Mouse (Mus musculus) E14TG2a.4 (cell line): ENCODE measurements at regions not wholly inside any gene's neighbourhood (a gene's known extent, or its start where the extent isn't known, plus 50 kb on each side); places are given as distances from the start of the nearest gene placed in this dataset.

Experiments used
- CTCF ChIP-seq: conservative IDR thresholded peaks from 2 replicates; pipeline ENCODE4 v1.5.1; 2014; ENCODE audit warnings: low read length
- NANOG ChIP-seq: IDR thresholded peaks from 2 replicates; pipeline ENCODE4 v1.6.1; 2014; ENCODE audit warnings: borderline replicate concordance, low read length, mixed read lengths
- POU5F1 ChIP-seq: IDR thresholded peaks from 2 replicates; pipeline ENCODE4 v1.6.1; 2014; ENCODE audit warnings: low read length, borderline replicate concordance

DNA sequence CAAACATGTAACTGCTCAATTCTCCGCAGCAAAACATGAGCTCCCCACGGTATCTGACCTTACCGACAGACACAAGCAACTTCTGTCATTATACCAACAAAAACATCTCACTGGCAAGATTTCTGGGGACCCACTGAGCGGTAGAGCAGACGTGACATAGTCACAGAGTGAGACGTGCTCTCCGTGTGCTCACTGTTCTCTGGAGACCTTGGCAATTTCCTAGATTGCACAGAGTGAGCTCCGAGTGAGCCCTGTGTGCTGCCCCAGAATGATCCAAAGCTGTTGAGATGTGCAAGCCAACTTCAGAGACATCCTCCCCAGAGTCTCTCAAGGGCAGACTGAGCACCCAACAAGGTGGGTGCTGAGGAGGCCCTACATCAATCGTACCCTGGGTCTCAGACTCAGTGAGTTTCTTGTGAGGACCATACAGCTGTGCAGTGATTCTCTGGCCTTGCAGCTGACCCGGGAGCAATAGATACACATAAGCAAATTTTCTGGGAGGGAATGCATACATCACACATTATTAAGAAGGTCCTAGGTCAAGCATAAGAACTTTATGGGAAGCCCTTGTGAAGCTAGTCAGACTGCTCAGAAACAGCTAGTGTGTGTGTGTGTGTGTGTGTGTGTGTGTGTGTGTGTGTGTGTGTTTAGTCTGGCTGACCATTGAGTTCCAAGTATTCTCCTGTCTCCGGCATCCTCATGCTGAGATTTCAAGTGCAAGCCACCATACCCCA, 58.5 kb upstream of the S1pr3 start:
- TF ChIP-seq CTCF (no peak), NANOG (no peak), POU5F1 (no peak)
